Mouse (Mus musculus) MN1 (cell line): Measurements from ENCODE around the gene Tshz2.

Experiments used
- DNase-seq: peaks from one replicate; pipeline ENCODE4 v3.0.0-alpha.2; 2016; ENCODE audit warnings: low spot score

Gene Tshz2

GRCm38 (mm10) chr2:169870503-169870902, 237.7 kb downstream of the Tshz2 start:
- DNase-seq, result no peak

- DNase-seq, result no peak
Observed at GRCm38 (mm10) chr2:169871436-169872060, 238.7 kb downstream of the Tshz2 start.

- DNase-seq, result no peak
Observed at GRCm38 (mm10) chr2:169873442-169873841, 240.6 kb downstream of the Tshz2 start.

- DNase-seq, result no peak
Observed at GRCm38 (mm10) chr2:169887921-169888320, 255.1 kb downstream of the Tshz2 start.

- no peak for DNase-seq
Observed at GRCm38 (mm10) chr2:169892441-169893038, 259.7 kb downstream of the Tshz2 start.

- no peak for DNase-seq
Observed at GRCm38 (mm10) chr2:169902896-169903295, 270.1 kb downstream of the Tshz2 start.

GRCm38 (mm10) chr2:169906396-169906795, 273.6 kb downstream of the Tshz2 start:
- DNase-seq, result no peak

GRCm38 (mm10) chr2:169907979-169908378, 275.2 kb downstream of the Tshz2 start:
- no peak for DNase-seq

- no peak for DNase-seq
Observed at GRCm38 (mm10) chr2:169910606-169911005, 277.8 kb downstream of the Tshz2 start.

GRCm38 (mm10) chr2:169912826-169913225, 280.0 kb downstream of the Tshz2 start:
- no peak for DNase-seq

- DNase-seq, result no peak
Observed at GRCm38 (mm10) chr2:169914903-169915302, 282.1 kb downstream of the Tshz2 start.

- DNase-seq, result no peak
Observed at GRCm38 (mm10) chr2:169915326-169915725, 282.5 kb downstream of the Tshz2 start.

- no peak for DNase-seq
Observed at GRCm38 (mm10) chr2:169919111-169919695, 286.4 kb downstream of the Tshz2 start.

GRCm38 (mm10) chr2:169924177-169924810, 291.5 kb downstream of the Tshz2 start:
- no peak for DNase-seq

GRCm38 (mm10) chr2:169925466-169925865, 292.7 kb downstream of the Tshz2 start:
- DNase-seq, result no peak

GRCm38 (mm10) chr2:169926016-169926415, 293.2 kb downstream of the Tshz2 start:
- DNase-seq, result peak; percentile 49

GRCm38 (mm10) chr2:169927401-169927800, 294.6 kb downstream of the Tshz2 start:
- no peak for DNase-seq

- DNase-seq, result peak; percentile 51
Observed at GRCm38 (mm10) chr2:169928447-169929120, 295.8 kb downstream of the Tshz2 start.

GRCm38 (mm10) chr2:169929540-169930497, 297.0 kb downstream of the Tshz2 start:
- DNase-seq, result peak; percentile 88

GRCm38 (mm10) chr2:169935642-169936041, 302.8 kb downstream of the Tshz2 start:
- no peak for DNase-seq
